Mouse (Mus musculus) neural tube, embryonic 12.5 days (tissue): ENCODE data around the gene Isy1. TPM values are rescaled to one million over a fixed set of nuclear protein-coding genes. Genes with fewer than 3 reads are reported as not detected.
"Not testable (repeated sequence)": the region's sequence is repeated elsewhere in the genome, so short reads cannot be mapped to it uniquely, and the experiment has no call there.

Experiments
- ATAC-seq: fragments of 200-750 bp; cut with Nextera tagmentation; 2 replicates; pipeline ENCODE4 v1.8.0; 2017; ENCODE audit warnings: low read depth, mild to moderate bottlenecking, moderate TSS enrichment, moderate library complexity; ENCODE audit not compliant: low FRiP score
- H3K27ac ChIP-seq: fragments of 300-500 bp; sonication (generic); 2 replicates; pipeline ENCODE4 v1.5.1; 2016
- H3K27me3 ChIP-seq: fragments of 300-500 bp; sonication (generic); replicated peaks from 2 replicates; pipeline ENCODE4 v1.6.1; 2016; ENCODE audit warnings: mild to moderate bottlenecking
- H3K36me3 ChIP-seq: fragments of 300-500 bp; sonication (generic); 2 replicates; pipeline ENCODE4 v1.6.1; 2016; ENCODE audit warnings: mild to moderate bottlenecking
- H3K4me1 ChIP-seq: fragments of 300-500 bp; sonication (generic); 2 replicates; pipeline ENCODE4 v1.6.1; 2016
- H3K4me2 ChIP-seq: fragments of 300-500 bp; sonication (generic); replicated peaks from 2 replicates; pipeline ENCODE4 v1.6.1; 2016; ENCODE audit warnings: mild to moderate bottlenecking
- H3K4me3 ChIP-seq: fragments of 300-500 bp; sonication (generic); 2 replicates; pipeline ENCODE4 v1.5.1; 2016
- H3K9ac ChIP-seq: fragments of 300-500 bp; sonication (generic); 2 replicates; pipeline ENCODE4 v1.6.1; 2016; ENCODE audit warnings: mild to moderate bottlenecking
- H3K9me3 ChIP-seq: fragments of 300-500 bp; sonication (generic); 2 replicates; pipeline ENCODE4 v1.6.1; 2016; ENCODE audit warnings: mild to moderate bottlenecking
- WGBS: fragments of 180-500 bp; shearing (Covaris S2); methylation state at CpG from one replicate; pipeline ENCODE4 v1.1.7; 2016; 5-methylcytosine and 5-hydroxymethylcytosine counted together
- polyA plus RNA-seq: library from polyadenylated mRNA; unstranded; fragments of >200 nt; fragmentation: Nextera tagmentation; extraction: Ambion mirVana; gene quantifications from 2 replicates; pipeline ENCODE4 v1.2.1, GENCODE M21; 2016

Gene Isy1
- polyA plus RNA-seq, 1 experiment from 2014 or later = 43.9 TPM

DNA sequence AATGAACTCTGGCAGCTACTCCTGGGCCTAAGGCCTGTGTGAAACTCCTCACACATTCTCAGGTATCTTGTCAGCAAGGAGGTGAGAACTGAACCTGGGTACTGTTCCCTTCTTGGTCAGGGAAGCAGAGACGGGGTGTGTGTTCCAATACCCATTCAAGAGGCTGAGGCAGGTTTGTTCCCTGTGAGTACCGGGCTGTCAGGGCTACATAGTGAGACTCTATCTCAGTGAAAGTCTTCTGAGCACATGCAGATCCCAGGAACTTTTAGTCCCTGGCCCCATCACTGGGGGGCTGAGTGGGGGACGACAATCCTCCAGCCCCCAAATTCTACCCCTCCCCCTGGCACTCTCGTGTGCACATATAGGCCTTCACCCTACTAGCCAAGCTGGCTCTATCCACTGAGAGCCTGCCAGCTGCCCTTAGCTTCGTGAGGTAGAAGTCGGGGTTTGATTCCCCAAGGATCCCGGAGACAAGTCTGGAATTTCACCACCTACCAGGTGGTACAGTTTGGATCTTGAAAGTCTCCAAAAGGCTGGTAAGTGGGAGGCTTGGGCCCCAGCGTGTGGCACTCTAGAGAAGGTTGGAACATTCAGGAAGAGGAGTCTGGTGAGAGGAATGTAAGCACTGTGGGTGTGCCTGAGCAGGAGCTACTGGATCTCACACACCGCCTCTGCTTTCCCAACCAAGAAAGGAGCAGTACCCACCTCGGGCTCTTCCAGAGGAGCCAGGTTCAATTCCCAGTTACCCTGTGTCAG is 57.9 kb downstream of the Isy1 start:
- no peak overlapping the region for H3K27ac ChIP-seq
- no peaks in the 10 kb centered on the region for H3K4me1 ChIP-seq
- no peak for ATAC-seq
- H3K36me3 ChIP-seq = no peaks in the 10 kb centered on the region
- no peak overlapping the region for H3K4me3 ChIP-seq
- no peak overlapping the region for H3K9ac ChIP-seq
- 84% methylated on average over 10 of the region's 10 CpGs for WGBS
- no peaks in the 10 kb centered on the region for H3K27me3 ChIP-seq
- no peak overlapping the region for H3K4me2 ChIP-seq
- no peaks in the 10 kb centered on the region for H3K9me3 ChIP-seq

DNA sequence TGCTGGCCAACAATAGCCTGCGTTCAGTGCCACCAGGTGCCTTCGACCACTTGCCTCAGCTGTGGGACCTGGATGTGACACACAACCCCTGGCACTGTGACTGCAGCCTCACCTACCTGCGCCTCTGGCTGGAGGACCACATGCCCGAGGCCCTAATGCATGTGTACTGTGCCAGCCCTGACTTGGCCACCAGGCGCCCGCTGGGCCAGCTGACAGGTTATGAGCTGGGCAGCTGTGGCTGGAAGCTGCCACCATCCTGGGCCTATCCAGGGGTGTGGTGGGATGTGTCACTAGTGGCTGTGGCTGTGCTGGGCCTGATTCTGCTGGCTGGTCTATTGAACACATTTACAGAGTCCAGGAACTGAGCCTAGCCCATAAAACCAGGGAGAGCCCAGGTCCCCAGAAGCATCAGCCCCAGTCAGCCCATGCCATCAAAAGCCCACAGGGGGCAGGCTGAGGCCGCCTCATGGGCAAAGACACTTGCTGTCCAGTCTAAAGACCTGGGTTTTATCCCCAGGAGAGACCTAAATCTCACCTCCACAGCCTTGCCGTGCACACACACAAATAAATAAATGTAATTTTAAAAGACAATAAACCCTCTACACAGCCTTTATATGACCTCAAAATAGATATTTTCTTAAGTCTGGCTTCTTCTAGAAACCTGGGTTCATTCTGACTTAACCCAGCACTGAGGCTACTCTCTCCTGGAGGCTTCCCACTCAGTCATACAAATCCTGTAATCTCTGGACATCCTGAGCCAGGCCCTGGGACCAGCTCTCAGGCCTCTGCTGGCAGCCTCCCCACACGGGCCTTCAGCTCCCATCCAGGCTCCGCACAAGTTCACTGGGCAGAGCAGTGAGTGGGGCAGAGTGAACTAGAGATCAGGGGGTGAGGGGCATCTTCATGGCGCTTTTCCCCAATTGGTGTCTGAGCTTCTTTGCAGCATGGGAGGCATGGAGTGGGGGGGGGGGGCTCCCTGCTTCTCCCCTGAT is 59.1 kb downstream of the Isy1 start:
- Histone ChIP-seq H3K9ac (no peak overlapping the region), H3K4me3 (no peak overlapping the region), H3K9me3 (no peaks in the 10 kb centered on the region), H3K36me3 (no peaks in the 10 kb centered on the region), H3K27ac (no peak overlapping the region), H3K4me1 (no peaks in the 10 kb centered on the region), H3K4me2 (no peak overlapping the region), H3K27me3 (no peaks in the 10 kb centered on the region)
- WGBS = 82% methylated on average over 11 of the region's 11 CpGs
- ATAC-seq = no peak

DNA sequence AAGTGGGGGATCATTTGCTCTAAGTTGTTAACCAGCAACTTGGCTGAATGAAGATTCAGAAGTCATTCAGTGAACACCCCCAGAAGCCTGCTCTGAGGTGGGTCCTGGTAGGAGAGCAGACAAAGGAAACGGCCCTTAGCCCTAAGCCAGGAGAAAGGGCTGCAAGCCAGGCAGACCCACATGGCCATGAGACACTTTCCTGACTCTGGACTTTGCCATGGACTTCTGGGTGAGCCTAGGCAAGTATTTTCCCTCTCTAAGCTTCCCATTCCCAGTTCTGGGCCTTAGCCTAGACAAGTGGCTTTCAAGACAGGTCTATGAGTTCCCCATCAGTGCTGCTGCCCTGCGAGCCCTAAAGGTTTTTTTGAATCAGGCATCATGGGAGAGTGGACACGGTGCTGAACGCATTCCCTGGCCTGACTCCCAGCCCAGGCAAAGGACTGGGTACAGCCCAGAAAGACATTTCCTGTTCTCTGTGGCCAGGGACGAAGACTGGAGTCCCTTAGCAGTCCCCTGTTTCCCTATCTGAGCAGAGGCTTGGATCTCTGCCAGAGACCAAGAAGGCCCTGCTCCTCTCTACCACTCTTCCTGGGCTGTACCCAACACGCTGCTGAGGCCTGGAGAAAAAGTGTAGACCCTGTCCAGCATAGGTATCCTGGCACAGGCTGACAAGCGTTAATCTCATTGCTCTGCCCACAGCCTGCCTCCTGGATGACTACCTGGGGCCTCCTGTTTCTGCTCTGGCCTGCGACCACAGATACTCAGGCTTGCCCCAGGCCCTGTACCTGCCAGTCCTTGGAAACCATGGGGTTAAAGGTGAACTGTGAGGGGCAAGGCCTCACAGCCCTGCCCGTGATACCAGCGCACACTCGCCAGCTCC is 60.1 kb downstream of the Isy1 start:
- no peak for ATAC-seq
- Histone ChIP-seq H3K9ac (no peak overlapping the region), H3K36me3 (no peaks in the 10 kb centered on the region), H3K9me3 (no peaks in the 10 kb centered on the region), H3K4me1 (no peaks in the 10 kb centered on the region), H3K4me3 (no peak overlapping the region), H3K27ac (no peak overlapping the region), H3K27me3 (no peaks in the 10 kb centered on the region), H3K4me2 (no peak overlapping the region)
- 84% methylated on average over 11 of the region's 11 CpGs for WGBS

DNA sequence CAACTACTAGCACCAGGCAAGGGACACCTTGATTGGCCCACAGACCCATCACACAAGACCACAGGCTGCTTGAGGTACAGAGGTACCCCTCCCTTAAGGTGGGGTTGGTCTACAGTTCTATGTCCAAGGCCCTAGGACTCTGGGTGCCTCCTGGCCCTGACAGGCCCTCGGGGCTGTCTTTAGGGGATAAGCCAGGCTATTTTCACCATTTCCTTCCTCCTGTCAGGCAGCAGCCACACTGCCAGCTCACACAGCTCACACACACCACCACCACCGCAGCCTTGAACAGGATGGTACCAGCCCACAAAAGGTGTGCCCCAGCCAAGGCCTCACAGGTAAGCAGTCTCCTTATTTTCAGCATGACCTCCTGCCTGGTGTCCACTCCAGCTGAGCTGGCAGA is 60.8 kb downstream of the Isy1 start, which contains the start of gene Gp9:
Gp9 (plus strand) TSS at position 231 of the 400 bp plus-strand sequence.
- H3K27me3 ChIP-seq = no peaks in the 10 kb centered on the region
- no peak within 1 kb of the TSS for H3K4me3 ChIP-seq
- H3K27ac ChIP-seq = no peak within 1 kb of the TSS
- WGBS = 70% methylated on average over 2 of the region's 2 CpGs
- H3K4me1 ChIP-seq = no peaks in the 10 kb centered on the region
- no peaks in the 10 kb centered on the region for H3K9me3 ChIP-seq
- H3K36me3 ChIP-seq = no peaks in the 10 kb centered on the region
- no peak within 1 kb of the TSS for H3K4me2 ChIP-seq
- ATAC-seq = no peak
- no peak within 1 kb of the TSS for H3K9ac ChIP-seq

DNA sequence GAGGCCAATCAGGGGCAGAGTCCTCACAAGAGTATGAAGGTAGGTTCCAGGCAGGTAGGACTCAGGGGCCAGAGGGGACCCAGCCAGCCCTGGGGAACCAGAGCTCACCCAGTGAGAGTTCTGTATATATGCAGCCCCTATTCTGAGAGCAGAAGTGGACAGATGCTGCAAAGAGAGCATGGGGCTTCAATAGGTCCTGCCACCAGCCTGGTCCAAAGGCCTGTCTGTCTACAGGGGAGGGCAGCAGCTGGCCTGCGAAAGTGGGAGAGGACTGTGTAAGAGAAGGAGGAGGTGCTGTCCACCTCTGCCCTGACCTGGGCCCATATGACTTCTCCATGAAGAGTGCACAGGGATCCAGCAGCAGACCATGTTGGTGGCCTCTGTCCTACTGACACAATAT is 61.9 kb downstream of the Isy1 start:
- 86% methylated on average over 1 of the region's 1 CpGs for WGBS
- no peaks in the 10 kb centered on the region for H3K27me3 ChIP-seq
- H3K9me3 ChIP-seq = no peaks in the 10 kb centered on the region
- H3K27ac ChIP-seq = no peak overlapping the region
- H3K9ac ChIP-seq = no peak overlapping the region
- no peak overlapping the region for H3K4me2 ChIP-seq
- no peaks in the 10 kb centered on the region for H3K36me3 ChIP-seq
- no peak overlapping the region for H3K4me3 ChIP-seq
- no peaks in the 10 kb centered on the region for H3K4me1 ChIP-seq
- ATAC-seq = no peak

DNA sequence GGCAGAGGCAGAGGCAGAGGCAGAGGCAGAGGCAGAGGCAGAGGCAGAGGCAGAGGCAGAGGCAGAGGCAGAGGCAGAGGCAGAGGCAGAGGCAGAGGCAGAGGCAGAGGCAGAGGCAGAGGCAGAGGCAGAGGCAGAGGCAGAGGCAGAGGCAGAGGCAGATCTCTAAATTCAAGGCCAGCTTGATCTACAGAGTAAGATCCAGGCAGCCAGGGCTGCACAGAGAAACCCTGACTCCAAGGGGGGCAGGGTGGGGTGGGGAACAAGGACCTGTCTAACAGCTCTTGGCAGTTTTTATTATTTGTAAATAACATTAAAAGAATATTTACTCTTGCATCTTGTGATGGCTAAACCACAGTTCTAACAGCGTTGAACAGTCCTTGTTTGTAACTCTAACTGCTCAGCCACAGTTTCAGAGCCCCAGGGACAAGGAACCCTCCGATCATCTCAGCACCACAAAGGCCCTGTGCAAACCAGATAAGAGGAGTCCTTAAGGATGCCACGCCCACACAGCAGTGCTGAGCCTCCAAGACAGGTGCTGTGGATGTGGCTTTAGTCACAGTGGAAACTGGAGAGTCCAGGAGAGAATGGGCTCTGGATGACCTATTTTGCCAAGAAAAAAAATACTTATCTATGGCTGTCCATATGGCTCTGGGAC is 62.9 kb downstream of the Isy1 start:
- Histone ChIP-seq H3K27ac (no peak overlapping the region), H3K4me3 (no peak overlapping the region), H3K4me1 (no peaks in the 10 kb centered on the region), H3K36me3 (no peaks in the 10 kb centered on the region), H3K27me3 (no peaks in the 10 kb centered on the region), H3K9me3 (no peaks in the 10 kb centered on the region), H3K4me2 (no peak overlapping the region), H3K9ac (no peak overlapping the region)
- 78% methylated on average over 3 of the region's 3 CpGs for WGBS
- ATAC-seq = no peak

DNA sequence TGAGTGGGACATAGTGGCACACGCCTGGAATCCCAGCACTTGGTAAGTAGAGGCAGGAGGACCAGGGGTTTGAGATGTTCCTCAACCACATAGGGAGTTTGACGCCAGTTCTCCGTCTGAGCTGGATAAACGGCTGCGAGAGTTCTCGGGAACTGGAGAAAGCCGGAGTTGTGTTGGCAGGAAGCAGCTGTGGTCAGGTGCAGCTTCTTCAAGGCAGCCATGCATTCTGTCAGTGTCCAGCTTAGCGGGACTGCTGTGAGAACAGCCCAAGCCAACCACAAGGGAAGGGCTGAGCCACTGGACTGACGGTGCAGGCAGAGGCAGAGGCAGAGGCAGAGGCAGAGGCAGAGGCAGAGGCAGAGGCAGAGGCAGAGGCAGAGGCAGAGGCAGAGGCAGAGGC is 63.7 kb downstream of the Isy1 start:
- Histone ChIP-seq H3K9me3 (no peaks in the 10 kb centered on the region), H3K4me1 (no peaks in the 10 kb centered on the region), H3K4me2 (no peak overlapping the region), H3K27ac (no peak overlapping the region), H3K27me3 (no peaks in the 10 kb centered on the region), H3K36me3 (no peaks in the 10 kb centered on the region), H3K4me3 (no peak overlapping the region), H3K9ac (no peak overlapping the region)
- WGBS = 85% methylated on average over 9 of the region's 9 CpGs
- no peak for ATAC-seq

DNA sequence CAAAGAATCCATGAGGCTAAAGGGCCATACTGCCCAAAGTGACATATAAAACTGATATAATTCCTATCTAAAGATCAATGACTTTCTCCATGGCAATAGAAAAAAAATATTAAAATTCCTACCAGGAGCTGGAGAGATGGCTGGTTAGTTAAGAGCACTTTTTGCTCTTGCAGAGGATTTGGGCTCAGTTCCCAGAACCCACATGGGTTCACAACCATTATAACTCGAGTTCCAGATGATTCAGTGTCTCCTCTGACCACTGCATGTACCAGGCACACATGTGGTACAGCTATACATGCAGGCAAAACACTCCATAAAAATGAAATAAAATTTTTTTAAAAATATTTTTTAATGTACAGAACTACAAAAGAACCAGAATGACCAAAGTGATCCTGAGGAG is 64.1 kb downstream of the Isy1 start:
- ATAC-seq = no peak
- H3K9me3 ChIP-seq = no peaks in the 10 kb centered on the region
- H3K4me2 ChIP-seq = no peak overlapping the region
- whole genome bisulfite sequencing = 54% methylated on average over 1 of the region's 1 CpGs
- no peaks in the 10 kb centered on the region for H3K36me3 ChIP-seq
- H3K4me3 ChIP-seq = no peak overlapping the region
- H3K27ac ChIP-seq = no peak overlapping the region
- H3K4me1 ChIP-seq = no peaks in the 10 kb centered on the region
- no peaks in the 10 kb centered on the region for H3K27me3 ChIP-seq
- H3K9ac ChIP-seq = no peak overlapping the region

DNA sequence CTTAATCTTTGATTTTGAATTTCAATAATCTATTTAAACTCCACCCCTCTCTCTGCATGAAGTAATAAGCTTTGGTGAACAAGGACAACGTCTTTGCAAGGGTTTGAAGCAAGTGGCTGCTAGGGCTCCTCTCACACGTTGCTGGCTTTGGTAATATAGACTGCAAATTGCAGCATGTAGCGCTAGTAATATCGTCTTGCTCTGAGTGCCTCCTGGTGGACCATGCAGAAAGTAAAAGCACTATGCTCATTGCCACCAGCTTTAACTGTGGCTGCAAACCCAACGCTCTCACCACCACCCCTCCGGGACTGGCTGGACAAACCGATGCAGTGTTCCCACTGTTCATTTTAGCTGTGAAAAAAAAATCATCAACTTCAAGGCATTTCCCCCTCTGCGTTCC is 68.0 kb downstream of the Isy1 start:
- WGBS = 60% methylated on average over 8 of the region's 8 CpGs
- H3K27ac ChIP-seq = no peak overlapping the region
- no peak overlapping the region for H3K9ac ChIP-seq
- H3K9me3 ChIP-seq = no peaks in the 10 kb centered on the region
- no peak for ATAC-seq
- no peaks in the 10 kb centered on the region for H3K27me3 ChIP-seq
- no peaks in the 10 kb centered on the region for H3K4me1 ChIP-seq
- H3K4me3 ChIP-seq = no peak overlapping the region
- no peak overlapping the region for H3K4me2 ChIP-seq
- H3K36me3 ChIP-seq = no peaks in the 10 kb centered on the region

DNA sequence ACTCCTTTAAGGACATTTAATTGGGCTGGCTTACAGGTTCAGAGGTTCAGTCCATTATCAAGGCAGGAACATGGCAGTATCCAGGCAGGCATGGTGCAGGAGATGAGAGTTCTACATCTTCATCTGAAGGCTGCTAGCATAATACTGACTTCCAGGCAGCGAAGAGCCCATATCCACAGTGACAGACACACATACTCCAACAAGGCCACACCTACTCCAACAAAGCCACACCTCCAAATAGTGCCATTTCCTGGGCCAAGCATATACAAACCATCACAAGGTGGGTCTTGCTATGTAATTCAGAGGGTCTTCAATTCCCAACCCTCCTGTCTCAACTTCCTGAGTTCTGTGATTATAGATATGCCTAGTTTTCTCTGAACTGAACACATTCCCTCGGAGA is 74.3 kb downstream of the Isy1 start:
- 91% methylated on average over 2 of the region's 2 CpGs for WGBS
- not testable (repeated sequence) for H3K9ac ChIP-seq

More for the DNA sequence above, 74.3 kb downstream of the Isy1 start:
- H3K27me3 ChIP-seq, H3K36me3 ChIP-seq, H3K4me3 ChIP-seq, H3K27ac ChIP-seq, H3K9me3 ChIP-seq, H3K4me1 ChIP-seq, H3K4me2 ChIP-seq, ATAC-seq: not testable (repeated sequence)
